Mouse (Mus musculus) E14TG2a.4 (cell line): ENCODE results near the gene Gngt1.

Experiments used
- CTCF ChIP-seq: conservative IDR thresholded peaks from 2 replicates; pipeline ENCODE4 v1.5.1; 2014; ENCODE audit warnings: low read length
- NANOG ChIP-seq: IDR thresholded peaks from 2 replicates; pipeline ENCODE4 v1.6.1; 2014; ENCODE audit warnings: borderline replicate concordance, low read length, mixed read lengths
- POU5F1 ChIP-seq: IDR thresholded peaks from 2 replicates; pipeline ENCODE4 v1.6.1; 2014; ENCODE audit warnings: low read length, borderline replicate concordance

GRCm38 (mm10) chr6:4004808-4005207 is 11.2 kb downstream of the Gngt1 start:
- TF ChIP-seq CTCF (no peak), POU5F1 (no peak), NANOG (no peak)
